Mouse (Mus musculus): Measurements from ENCODE around the gene Nop14. TPM values are rescaled to one million over a fixed set of nuclear protein-coding genes. Genes with fewer than 3 reads are reported as not detected.

Nop14 gene
- polyA plus RNA-seq, 1 experiment from 2014 or later = 32.7 TPM

Other genes with a start within 250 kb of the Nop14 start
- gene Tnip2, start 146.2 kb downstream of the Nop14 start, polyA plus RNA-seq (2016; fragmentation: Nextera tagmentation; extraction: Ambion mirVana) = 9.6 and 10.8 TPM in 2 replicates
- 9.7 and 12.0 TPM in 2 replicates for gene Sh3bp2, start 134.3 kb downstream of the Nop14 start, polyA plus RNA-seq (2016; fragmentation: Nextera tagmentation; extraction: Ambion mirVana)
- gene Add1, start 86.5 kb downstream of the Nop14 start, polyA plus RNA-seq (2016; fragmentation: Nextera tagmentation; extraction: Ambion mirVana) = 173 and 189 TPM in 2 replicates
- 107 and 120 TPM in 2 replicates for gene Mfsd10, start 22.9 kb downstream of the Nop14 start, polyA plus RNA-seq (2016; fragmentation: Nextera tagmentation; extraction: Ambion mirVana)
- gene Grk4, start 231 bp upstream of the Nop14 start, polyA plus RNA-seq (2016; fragmentation: Nextera tagmentation; extraction: Ambion mirVana) = 4.0 and 4.3 TPM in 2 replicates
- 18.2 and 18.5 TPM in 2 replicates for gene Htt, start 101.6 kb upstream of the Nop14 start, polyA plus RNA-seq (2016; fragmentation: Nextera tagmentation; extraction: Ambion mirVana)
- gene Msantd1, start 247.9 kb upstream of the Nop14 start, polyA plus RNA-seq (2016; fragmentation: Nextera tagmentation; extraction: Ambion mirVana) = 0.42 and 0.73 TPM in 2 replicates

Data from limb, embryonic 12.5 days (tissue).